Mouse (Mus musculus): ENCODE results near the gene Pgm5. TPM values are rescaled to one million over a fixed set of nuclear protein-coding genes. Genes with fewer than 3 reads are reported as not detected.

The Pgm5 gene
- polyA plus RNA-seq, 1 experiment from 2014 or later = 2.9 TPM

DNA sequence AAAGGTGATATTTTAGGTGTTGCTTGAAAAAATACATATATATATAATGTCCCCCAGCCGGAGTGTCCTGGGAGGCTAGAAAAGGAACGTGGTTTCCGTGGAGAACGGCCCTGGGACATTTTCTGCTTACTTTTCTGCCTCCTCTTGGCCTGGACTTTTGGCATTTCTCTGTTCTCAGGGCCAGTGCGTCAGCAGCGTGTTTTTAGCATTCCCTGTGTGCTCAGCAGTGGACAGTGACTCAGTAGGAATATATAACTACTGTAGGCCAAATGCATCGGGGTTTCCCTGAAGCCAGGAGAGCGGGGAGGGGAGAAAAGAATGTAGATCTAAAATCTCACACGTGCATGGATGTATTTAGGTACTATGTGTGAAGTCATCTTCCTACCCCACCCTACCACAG lies 3.8 kb upstream of the Pgm5 start:
- TF ChIP-seq CTCF (IDR thresholded peaks at IDR 0.05; ENCODE audit: low read depth) = no peak
- peaks cover 6% of the 10 kb centered on the region; the same call in 1 of the 2 replicates for H3K4me1 ChIP-seq (ENCODE audit: insufficient read depth)
- no peak overlapping the region for H3K9ac ChIP-seq
- no peaks in the 10 kb centered on the region for H3K36me3 ChIP-seq (ENCODE audit: insufficient read depth)
- no peak overlapping the region for H3K4me3 ChIP-seq (ENCODE audit: low read depth, low read length)
- no peak overlapping the region for H3K27ac ChIP-seq (ENCODE audit: low read depth)
- ATAC-seq (ENCODE audit: insufficient read depth) = no peak
- 70% methylated on average over 9 of the region's 9 CpGs for whole genome bisulfite sequencing
- no peak overlapping the region for H3K4me2 ChIP-seq
- no peaks in the 10 kb centered on the region; the same call in 1 of the 2 replicates for H3K9me3 ChIP-seq (ENCODE audit: low read depth, low read length)
- 0 out of 2 replicates have a peak, but pooled peaks cover 3% of the 10 kb centered on the region for H3K27me3 ChIP-seq (ENCODE audit: insufficient read depth, low read length)
- DNase-seq = no peak

DNA sequence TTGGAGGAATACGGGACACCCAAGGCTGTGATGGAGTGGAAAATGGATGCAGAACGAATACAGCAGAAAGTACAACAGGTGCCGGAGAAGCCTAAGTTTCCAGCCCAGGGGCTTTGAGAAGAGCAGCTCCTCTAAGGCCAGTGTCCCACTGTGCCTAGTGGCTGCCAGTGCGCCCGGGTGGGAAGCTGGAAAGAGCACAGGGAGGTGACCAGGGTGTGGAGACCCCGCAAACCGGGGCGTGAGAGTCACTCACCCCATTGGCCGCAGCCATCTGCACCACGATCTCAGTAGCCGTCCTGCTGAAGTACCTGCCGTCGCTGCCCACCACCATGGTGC lies 411 bp downstream of the Pgm5 start:
- no peaks in the 10 kb centered on the region for H3K9me3 ChIP-seq (ENCODE audit: low read depth, low read length)
- peak; percentile 59; the same call in 1 of the 2 replicates for ATAC-seq (ENCODE audit: insufficient read depth)

DNA sequence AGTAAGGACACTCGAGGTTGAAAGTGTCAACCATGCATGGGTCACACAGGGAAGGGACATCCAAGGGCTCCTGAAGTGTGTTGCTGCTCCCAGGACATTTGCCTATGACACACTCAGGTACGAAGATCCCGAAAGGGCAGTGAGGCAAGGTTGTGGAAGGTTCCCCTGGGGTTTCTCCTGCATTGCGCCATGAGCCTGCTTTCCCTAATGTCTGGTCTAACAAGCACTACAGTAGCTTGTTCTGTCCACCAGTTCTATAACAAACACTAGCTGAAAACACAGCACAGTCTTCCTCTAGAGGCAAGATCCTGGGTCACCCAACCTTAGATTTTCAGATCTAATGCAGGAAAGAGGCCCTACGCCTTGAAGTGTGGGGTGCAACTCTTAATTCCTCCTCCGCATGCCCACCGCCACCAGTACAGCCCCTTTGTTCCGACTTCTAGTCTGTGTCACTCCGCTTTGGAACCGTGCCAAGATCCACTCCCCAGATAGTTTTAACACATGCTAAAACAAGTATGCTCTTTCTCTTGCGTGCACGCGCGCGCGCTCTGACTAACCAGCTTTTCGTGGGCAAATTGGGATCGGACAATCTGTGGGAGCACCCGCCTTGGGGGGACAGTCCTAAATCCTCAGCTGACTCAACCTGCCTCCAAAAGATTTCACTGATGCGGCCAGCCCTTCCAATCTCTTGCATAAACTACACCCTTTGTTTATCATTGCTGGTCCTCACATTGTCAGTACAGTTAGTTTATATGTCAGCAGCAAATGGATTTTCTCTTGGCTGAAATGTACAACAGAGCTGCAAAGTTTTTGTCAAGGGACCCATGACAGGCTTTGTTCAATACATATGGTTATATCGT lies 10.0 kb downstream of the Pgm5 start:
- H3K27me3 ChIP-seq (ENCODE audit: insufficient read depth, low read length) = no peaks in the 10 kb centered on the region
- H3K4me2 ChIP-seq = peak overlapping the region; percentile 50
- H3K27ac ChIP-seq (ENCODE audit: low read depth) = peak overlapping the region; percentile 39
- no peaks in the 10 kb centered on the region for H3K36me3 ChIP-seq (ENCODE audit: insufficient read depth)
- H3K9me3 ChIP-seq (ENCODE audit: low read depth, low read length) = no peaks in the 10 kb centered on the region
- H3K4me1 ChIP-seq (ENCODE audit: insufficient read depth) = peaks cover 11% of the 10 kb centered on the region
- 43% methylated on average over 21 of the region's 21 CpGs for WGBS
- DNase-seq (peak; percentile 90), ATAC-seq (ENCODE audit: insufficient read depth) (peak; percentile 80)
- no peak overlapping the region for H3K9ac ChIP-seq
- no peak overlapping the region for H3K4me3 ChIP-seq (ENCODE audit: low read depth, low read length)
- TF ChIP-seq CTCF (IDR thresholded peaks at IDR 0.05; ENCODE audit: low read depth) = no peak

More for the DNA sequence above, 411 bp downstream of the Pgm5 start:
- DNase-seq = no peak
- Histone ChIP-seq H3K4me2 (peak overlapping the region; percentile 76), H3K9ac (peak overlapping the region; percentile 55), H3K27me3 (ENCODE audit: insufficient read depth, low read length) (0 out of 2 replicates have a peak, but pooled peaks cover 5% of the 10 kb centered on the region), H3K27ac (ENCODE audit: low read depth) (peak overlapping the region; percentile 36; the same call in 1 of the 2 replicates), H3K36me3 (ENCODE audit: insufficient read depth) (no peaks in the 10 kb centered on the region), H3K4me3 (ENCODE audit: low read depth, low read length) (peak overlapping the region; percentile 57), H3K4me1 (ENCODE audit: insufficient read depth) (peaks cover 10% of the 10 kb centered on the region; the same call in 1 of the 2 replicates)
- TF ChIP-seq CTCF (IDR thresholded peaks at IDR 0.05; ENCODE audit: low read depth) = no peak
- 12% methylated on average over 13 of the region's 13 CpGs for WGBS

DNA sequence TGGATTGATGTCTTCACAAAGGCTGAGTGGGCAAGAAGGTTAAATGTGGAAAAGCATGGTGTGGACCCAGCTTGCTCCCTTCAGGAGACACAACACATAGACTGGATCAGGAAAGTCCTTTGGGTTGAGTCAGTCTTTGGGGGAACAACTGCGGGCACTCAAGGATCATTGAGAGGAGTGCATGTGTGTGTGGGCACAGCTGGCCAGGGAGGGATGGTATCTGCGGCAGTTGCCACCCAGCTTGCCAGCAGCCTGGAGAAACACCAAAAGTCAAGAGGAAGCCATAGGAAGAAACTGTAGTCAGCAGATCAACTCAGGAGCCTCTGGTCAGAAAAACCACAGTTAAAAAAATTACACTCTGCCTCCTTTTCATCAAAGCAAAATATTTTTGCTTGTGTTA lies 12.8 kb downstream of the Pgm5 start:
- Histone ChIP-seq H3K4me1 (ENCODE audit: insufficient read depth) (peaks cover 21% of the 10 kb centered on the region), H3K9me3 (ENCODE audit: low read depth, low read length) (no peaks in the 10 kb centered on the region)
- WGBS = 74% methylated on average over 2 of the region's 2 CpGs

DNA sequence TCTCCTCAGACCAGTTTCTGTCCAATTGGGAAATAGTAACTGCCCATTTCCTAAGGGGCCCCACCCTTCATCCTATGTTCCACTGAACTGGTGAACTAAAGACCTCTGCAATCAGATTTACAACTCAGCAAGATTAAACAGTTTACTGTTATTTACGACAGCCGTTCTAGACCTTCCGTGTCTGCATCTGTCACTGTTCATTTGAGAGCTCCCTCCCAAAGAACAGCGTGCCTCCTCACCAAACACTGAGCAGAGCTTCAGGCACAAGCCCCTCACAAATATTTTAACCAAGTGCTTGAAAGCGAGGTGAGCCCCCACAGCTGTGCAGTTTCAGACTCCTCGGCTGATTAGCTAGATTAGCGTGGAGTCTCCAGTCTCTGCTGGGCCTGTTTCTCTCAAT lies 13.3 kb downstream of the Pgm5 start:
- no peaks in the 10 kb centered on the region for H3K9me3 ChIP-seq (ENCODE audit: low read depth, low read length)
- no peaks in the 10 kb centered on the region for H3K27me3 ChIP-seq (ENCODE audit: insufficient read depth, low read length)
- peak; percentile 27 for DNase-seq
- no peak for TF ChIP-seq CTCF (IDR thresholded peaks at IDR 0.05; ENCODE audit: low read depth)
- H3K4me2 ChIP-seq = no peak overlapping the region
- H3K4me1 ChIP-seq (ENCODE audit: insufficient read depth) = peaks cover 21% of the 10 kb centered on the region
- 36% methylated on average over 7 of the region's 7 CpGs for WGBS
- ATAC-seq (ENCODE audit: insufficient read depth) = no peak
- no peaks in the 10 kb centered on the region for H3K36me3 ChIP-seq (ENCODE audit: insufficient read depth)
- no peak overlapping the region for H3K4me3 ChIP-seq (ENCODE audit: low read depth, low read length)
- H3K27ac ChIP-seq (ENCODE audit: low read depth) = no peak overlapping the region
- H3K9ac ChIP-seq = no peak overlapping the region

More for the DNA sequence above, 12.8 kb downstream of the Pgm5 start:
- no peak for TF ChIP-seq CTCF (IDR thresholded peaks at IDR 0.05; ENCODE audit: low read depth)
- no peaks in the 10 kb centered on the region for H3K36me3 ChIP-seq (ENCODE audit: insufficient read depth)
- H3K9ac ChIP-seq = no peak overlapping the region
- H3K27me3 ChIP-seq (ENCODE audit: insufficient read depth, low read length) = no peaks in the 10 kb centered on the region
- no peak overlapping the region for H3K4me3 ChIP-seq (ENCODE audit: low read depth, low read length)
- no peak for ATAC-seq (ENCODE audit: insufficient read depth)
- no peak for DNase-seq
- H3K27ac ChIP-seq (ENCODE audit: low read depth) = peak overlapping the region; percentile 10; the same call in 1 of the 2 replicates
- H3K4me2 ChIP-seq = no peak overlapping the region

DNA sequence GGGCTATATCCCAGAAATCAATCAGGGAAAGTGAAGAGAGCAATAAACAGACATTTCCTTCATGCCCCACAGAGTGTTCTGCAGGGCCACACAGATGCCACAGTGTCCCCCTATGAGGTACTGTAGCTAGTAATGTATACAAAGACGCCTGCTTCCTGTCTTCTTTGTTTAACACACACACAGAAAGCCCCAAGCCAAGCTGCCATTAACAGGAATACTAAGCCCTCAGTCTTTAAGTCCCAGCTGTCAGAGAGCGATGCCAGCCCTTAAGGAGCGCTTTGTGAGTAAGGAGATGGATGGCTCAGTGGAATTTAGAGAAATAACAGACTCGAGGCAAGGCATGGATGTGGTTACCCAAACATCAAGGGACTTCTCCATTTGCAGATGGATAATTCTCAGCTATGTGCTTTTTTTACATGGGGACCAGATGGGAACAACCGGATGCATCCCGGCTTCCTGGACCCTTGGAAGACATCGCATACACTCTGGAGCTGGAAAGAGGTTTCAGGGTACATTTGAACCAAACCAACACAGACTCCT lies 16.6 kb downstream of the Pgm5 start:
- WGBS = 20% methylated on average over 7 of the region's 7 CpGs
- Histone ChIP-seq H3K9me3 (ENCODE audit: low read depth, low read length) (no peaks in the 10 kb centered on the region), H3K4me3 (ENCODE audit: low read depth, low read length) (no peak overlapping the region), H3K27me3 (ENCODE audit: insufficient read depth, low read length) (no peaks in the 10 kb centered on the region), H3K27ac (ENCODE audit: low read depth) (peak overlapping the region; percentile 43; the same call in 1 of the 2 replicates), H3K4me1 (ENCODE audit: insufficient read depth) (peaks cover 16% of the 10 kb centered on the region), H3K9ac (no peak overlapping the region), H3K4me2 (peak overlapping the region; percentile 4; the same call in 1 of the 2 replicates), H3K36me3 (ENCODE audit: insufficient read depth) (no peaks in the 10 kb centered on the region)
- DNase-seq (peak; percentile 82), ATAC-seq (ENCODE audit: insufficient read depth) (peak; percentile 91)
- no peak for TF ChIP-seq CTCF (IDR thresholded peaks at IDR 0.05; ENCODE audit: low read depth)

DNA sequence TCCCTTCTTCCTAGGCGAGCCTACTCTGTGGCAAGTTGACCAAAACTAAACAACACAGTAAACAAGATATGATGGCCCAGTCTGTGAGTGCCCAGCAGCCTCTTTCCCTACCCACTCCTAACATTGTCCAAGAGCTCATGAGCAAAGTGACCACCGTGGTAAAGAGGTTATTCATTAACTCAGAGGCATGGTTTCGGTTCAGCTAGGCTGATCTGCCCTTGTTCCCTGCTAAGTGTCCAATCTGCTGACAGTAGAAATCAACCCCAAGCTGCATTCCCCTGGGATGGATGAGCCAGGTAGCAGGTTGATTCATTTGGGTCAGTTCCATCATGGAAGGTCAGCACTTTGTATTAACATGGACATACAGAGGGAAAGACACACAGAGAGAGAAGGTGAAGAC lies 19.6 kb downstream of the Pgm5 start:
- Histone ChIP-seq H3K9ac (no peak overlapping the region), H3K9me3 (ENCODE audit: low read depth, low read length) (no peaks in the 10 kb centered on the region), H3K27ac (ENCODE audit: low read depth) (no peak overlapping the region), H3K4me2 (no peak overlapping the region), H3K36me3 (ENCODE audit: insufficient read depth) (no peaks in the 10 kb centered on the region), H3K4me3 (ENCODE audit: low read depth, low read length) (no peak overlapping the region), H3K27me3 (ENCODE audit: insufficient read depth, low read length) (no peaks in the 10 kb centered on the region), H3K4me1 (ENCODE audit: insufficient read depth) (peaks cover 10% of the 10 kb centered on the region; the same call in 1 of the 2 replicates)
- TF ChIP-seq CTCF (IDR thresholded peaks at IDR 0.05; ENCODE audit: low read depth) = no peak
- 75% methylated on average over 3 of the region's 3 CpGs for WGBS
- ATAC-seq (ENCODE audit: insufficient read depth) (no peak), DNase-seq (no peak)
